Mouse (Mus musculus) embryonic facial prominence, embryonic 11.5 days (tissue): ENCODE measurements at regions not wholly inside any gene's neighbourhood (a gene's known extent, or its start where the extent isn't known, plus 50 kb on each side); places are given as distances from the start of the nearest gene placed in this dataset.

ENCODE experiments used
- ATAC-seq: fragments of 200-750 bp; cut with Nextera tagmentation; replicated peaks from 2 replicates; pipeline ENCODE4 v1.8.0; 2017; ENCODE audit warnings: low read depth; ENCODE audit not compliant: insufficient number of reproducible peaks, low FRiP score, low TSS enrichment
- DNase-seq: peaks from one replicate; pipeline ENCODE4 v3.0.0-alpha.2; 2015; ENCODE audit warnings: low spot score
- H3K27ac ChIP-seq: fragments of 300-500 bp; sonication (generic); replicated peaks from 2 replicates; pipeline ENCODE4 v1.5.1; 2014; ENCODE audit warnings: mild to moderate bottlenecking, low read depth, low read length, control low read depth
- H3K27me3 ChIP-seq: fragments of 300-500 bp; sonication (generic); 2 replicates; pipeline ENCODE4 v1.6.1; 2014; ENCODE audit warnings: mild to moderate bottlenecking, low read length, moderate library complexity, mixed read lengths; ENCODE audit not compliant: control insufficient read depth, insufficient read depth
- H3K36me3 ChIP-seq: fragments of 300-500 bp; sonication (generic); replicated peaks from 2 replicates; pipeline ENCODE4 v1.6.1; 2014; ENCODE audit warnings: low read depth, mild to moderate bottlenecking, low read length, moderate library complexity, mixed read lengths; ENCODE audit not compliant: control insufficient read depth, insufficient read depth
- H3K4me1 ChIP-seq: fragments of 300-500 bp; sonication (generic); 2 replicates; pipeline ENCODE4 v1.6.1; 2014; ENCODE audit warnings: low read length, mixed read lengths; ENCODE audit not compliant: control insufficient read depth, insufficient read depth
- H3K4me2 ChIP-seq: fragments of 300-500 bp; sonication (generic); 2 replicates; pipeline ENCODE4 v1.6.1; 2014; ENCODE audit warnings: low read depth, mild to moderate bottlenecking, control low read depth, low read length, moderate library complexity
- H3K4me3 ChIP-seq: fragments of 300-500 bp; sonication (generic); 2 replicates; pipeline ENCODE4 v1.5.1; 2014; ENCODE audit warnings: low read depth, low read length, control low read depth
- H3K9ac ChIP-seq: fragments of 300-500 bp; sonication (generic); replicated peaks from 2 replicates; pipeline ENCODE4 v1.6.1; 2014; ENCODE audit warnings: mild to moderate bottlenecking, control low read depth, low read length
- H3K9me3 ChIP-seq: fragments of 300-500 bp; sonication (generic); replicated peaks from 2 replicates; pipeline ENCODE4 v1.6.1; 2016; ENCODE audit warnings: mild to moderate bottlenecking, low read length, inconsistent platforms, mixed read lengths; ENCODE audit not compliant: control insufficient read depth
- WGBS: fragments of 180-500 bp; shearing (Covaris S2); extraction: QIAGEN DNeasy Blood & Tissue Kit; methylation state at CpG from one replicate; pipeline ENCODE4 v1.1.7; 2014; 5-methylcytosine and 5-hydroxymethylcytosine counted together

- Histone ChIP-seq H3K27ac (no peak overlapping the region), H3K4me1 (no peaks in the 10 kb centered on the region), H3K9me3 (no peaks in the 10 kb centered on the region), H3K9ac (no peak overlapping the region), H3K4me3 (no peak overlapping the region), H3K4me2 (no peak overlapping the region), H3K27me3 (no peaks in the 10 kb centered on the region), H3K36me3 (no peaks in the 10 kb centered on the region)
- no peak for DNase-seq
- ATAC-seq, result no peak
- WGBS, result 57% methylated on average over 3 of the region's 3 CpGs
Measured at GRCm38 (mm10) chr10:91704751-91705150, 523.6 kb upstream of the Tmpo start.

DNA sequence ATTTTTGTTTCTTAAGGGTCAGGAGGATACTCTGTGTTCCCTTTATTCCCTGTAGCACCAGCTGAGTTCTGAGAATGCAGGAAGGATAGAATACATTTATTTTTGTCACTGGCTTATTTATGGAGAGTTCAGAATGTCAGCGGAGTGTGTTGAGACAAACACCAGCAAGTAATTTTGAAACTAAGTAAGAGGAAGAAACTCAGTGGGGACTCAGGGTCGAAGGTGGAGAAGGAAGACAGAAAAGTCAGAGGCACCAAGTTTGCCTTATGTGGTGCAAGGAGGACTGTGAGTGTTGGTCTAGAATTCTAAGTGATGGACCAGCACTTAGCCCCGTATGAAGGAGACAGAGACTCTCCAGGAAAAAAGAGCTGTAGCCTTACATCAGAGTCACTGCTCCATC is 520.7 kb upstream of the Tmpo start:
- ATAC-seq (no peak), DNase-seq (no peak)
- Histone ChIP-seq H3K36me3 (no peaks in the 10 kb centered on the region), H3K9me3 (no peaks in the 10 kb centered on the region), H3K27me3 (no peaks in the 10 kb centered on the region), H3K4me1 (no peaks in the 10 kb centered on the region), H3K9ac (no peak overlapping the region), H3K4me2 (no peak overlapping the region), H3K27ac (no peak overlapping the region), H3K4me3 (no peak overlapping the region)
- WGBS, result 88% methylated on average over 3 of the region's 3 CpGs

- DNase-seq (no peak), ATAC-seq (no peak)
- Histone ChIP-seq H3K4me3 (no peak overlapping the region), H3K27ac (no peak overlapping the region), H3K27me3 (no peaks in the 10 kb centered on the region), H3K4me2 (no peak overlapping the region), H3K36me3 (no peaks in the 10 kb centered on the region), H3K4me1 (no peaks in the 10 kb centered on the region), H3K9me3 (no peaks in the 10 kb centered on the region), H3K9ac (no peak overlapping the region)
- WGBS, result 62% methylated on average over 8 of the region's 8 CpGs
Measured at GRCm38 (mm10) chr10:91686082-91686618, 505.0 kb upstream of the Tmpo start.

DNA sequence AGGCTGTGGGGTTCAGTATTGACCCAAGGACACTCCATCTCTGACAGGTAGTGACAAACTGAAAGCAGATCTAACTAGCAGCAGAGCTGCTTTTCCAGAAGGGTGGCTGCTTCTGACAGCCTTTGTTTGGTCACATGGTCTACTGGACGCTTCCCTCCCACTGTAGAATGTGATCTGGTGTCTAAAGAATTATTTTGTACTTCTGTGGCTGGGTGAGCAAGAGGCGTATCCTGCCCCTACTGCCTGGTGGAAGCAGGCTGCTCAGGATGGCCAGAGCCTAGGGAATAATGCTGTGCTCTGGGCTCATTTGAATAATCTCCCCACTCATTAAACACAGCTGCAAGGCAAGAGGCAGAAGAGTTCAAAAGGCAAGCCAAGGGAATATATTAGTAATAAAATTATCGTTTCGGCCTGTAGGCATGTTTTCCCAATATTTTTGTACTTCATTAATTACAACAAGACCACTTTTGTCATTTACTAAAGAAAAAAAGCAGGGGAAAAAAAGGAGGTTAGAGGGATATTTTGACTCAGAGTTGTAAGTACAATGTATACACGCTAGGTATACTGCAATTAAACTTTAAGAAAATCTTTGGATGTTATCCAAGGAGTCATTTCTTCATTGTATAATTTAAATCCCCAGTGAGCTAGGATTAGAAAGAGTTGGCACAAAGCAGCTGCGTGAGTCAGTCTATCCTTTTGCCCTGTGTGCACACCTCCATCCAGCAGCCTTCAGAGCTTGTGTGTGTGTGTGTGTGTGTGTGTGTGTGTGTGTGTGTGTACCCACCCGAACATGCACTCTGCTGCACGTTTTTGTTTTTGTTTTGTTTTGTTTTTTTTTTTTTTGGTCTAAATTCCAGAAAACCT is 504.3 kb upstream of the Tmpo start:
- WGBS, result 49% methylated on average over 8 of the region's 8 CpGs
- H3K36me3 ChIP-seq, result no peaks in the 10 kb centered on the region
- H3K27ac ChIP-seq, result no peak overlapping the region
- H3K27me3 ChIP-seq, result no peaks in the 10 kb centered on the region
- no peaks in the 10 kb centered on the region for H3K9me3 ChIP-seq
- ATAC-seq (no peak; the same call in 1 of the 2 replicates), DNase-seq (no peak)
- no peak overlapping the region for H3K9ac ChIP-seq
- H3K4me1 ChIP-seq, result no peaks in the 10 kb centered on the region
- no peak overlapping the region for H3K4me3 ChIP-seq
- H3K4me2 ChIP-seq, result no peak overlapping the region

GRCm38 (mm10) chr10:91679641-91680040 is 498.5 kb upstream of the Tmpo start:
- no peak overlapping the region for H3K9ac ChIP-seq
- no peaks in the 10 kb centered on the region for H3K9me3 ChIP-seq
- H3K4me3 ChIP-seq, result no peak overlapping the region
- no peak overlapping the region for H3K27ac ChIP-seq
- H3K4me1 ChIP-seq, result no peaks in the 10 kb centered on the region
- no peak for DNase-seq
- no peaks in the 10 kb centered on the region for H3K27me3 ChIP-seq
- H3K36me3 ChIP-seq, result no peaks in the 10 kb centered on the region
- H3K4me2 ChIP-seq, result no peak overlapping the region
- ATAC-seq, result no peak

DNA sequence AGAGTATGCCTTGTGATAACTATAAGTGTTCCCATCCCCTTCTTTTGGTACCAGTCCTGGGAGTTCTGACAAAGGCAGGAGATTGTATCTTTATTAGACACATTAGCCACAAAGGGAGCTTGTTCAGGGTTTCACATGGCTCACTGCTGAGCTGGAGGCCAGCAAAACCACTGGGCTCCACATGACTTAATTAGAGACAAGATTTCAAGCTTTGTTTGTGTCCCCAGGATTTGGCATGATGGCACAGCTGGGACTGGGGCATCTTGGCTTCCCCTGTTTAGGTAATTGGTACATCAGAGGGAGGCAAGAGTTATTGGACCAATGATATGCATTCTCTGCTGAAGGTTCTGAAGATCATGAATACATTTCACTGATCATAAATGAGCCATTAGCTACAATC is 456.8 kb upstream of the Tmpo start:
- no peak for DNase-seq
- Histone ChIP-seq H3K27me3 (no peaks in the 10 kb centered on the region), H3K9me3 (no peaks in the 10 kb centered on the region), H3K9ac (no peak overlapping the region), H3K27ac (no peak overlapping the region), H3K4me2 (no peak overlapping the region), H3K4me3 (no peak overlapping the region), H3K4me1 (no peaks in the 10 kb centered on the region), H3K36me3 (no peaks in the 10 kb centered on the region)
- ATAC-seq, result no peak

- 76% methylated on average over 6 of the region's 6 CpGs for WGBS
- Histone ChIP-seq H3K27ac (no peak overlapping the region), H3K4me3 (no peak overlapping the region), H3K27me3 (no peaks in the 10 kb centered on the region), H3K4me1 (no peaks in the 10 kb centered on the region), H3K9ac (no peak overlapping the region), H3K9me3 (no peaks in the 10 kb centered on the region), H3K4me2 (no peak overlapping the region), H3K36me3 (no peaks in the 10 kb centered on the region)
- ATAC-seq (no peak), DNase-seq (no peak)
Measured at GRCm38 (mm10) chr10:91628672-91629071, 447.6 kb upstream of the Tmpo start.

GRCm38 (mm10) chr10:91622281-91622680 is 441.2 kb upstream of the Tmpo start:
- no peaks in the 10 kb centered on the region for H3K9me3 ChIP-seq
- no peak overlapping the region for H3K4me3 ChIP-seq
- WGBS, result 93% methylated on average over 2 of the region's 2 CpGs
- DNase-seq (no peak), ATAC-seq (no peak)
- no peak overlapping the region for H3K9ac ChIP-seq
- no peaks in the 10 kb centered on the region for H3K4me1 ChIP-seq
- no peaks in the 10 kb centered on the region for H3K27me3 ChIP-seq
- H3K27ac ChIP-seq, result no peak overlapping the region
- no peak overlapping the region for H3K4me2 ChIP-seq
- no peaks in the 10 kb centered on the region for H3K36me3 ChIP-seq
